Mouse (Mus musculus) kidney, postnatal 0 days (tissue): ENCODE measurements around the gene Nckap5. TPM values are rescaled to one million over a fixed set of nuclear protein-coding genes. Genes with fewer than 3 reads are reported as not detected.
"Not testable (repeated sequence)": the region's sequence is repeated elsewhere in the genome, so short reads cannot be mapped to it uniquely, and the experiment has no call there.

Experiments used
- ATAC-seq: fragments of 200-750 bp; cut with Nextera tagmentation; replicated peaks from 2 replicates; pipeline ENCODE4 v1.8.0; 2017; ENCODE audit warnings: low read depth, moderate number of reproducible peaks, moderate TSS enrichment, moderate library complexity; ENCODE audit not compliant: low FRiP score
- DNase-seq: peaks from one replicate; pipeline ENCODE4 v3.0.0-alpha.2; 2016; ENCODE audit warnings: low spot score
- H3K27ac ChIP-seq: fragments of 300-500 bp; sonication (generic); 2 replicates; pipeline ENCODE4 v1.5.1; 2014; ENCODE audit warnings: mild to moderate bottlenecking
- H3K27me3 ChIP-seq: fragments of 300-500 bp; sonication (generic); 2 replicates; pipeline ENCODE4 v1.6.1; 2014; ENCODE audit warnings: low read length, mixed read lengths; ENCODE audit not compliant: insufficient read depth
- H3K36me3 ChIP-seq: fragments of 300-500 bp; sonication (generic); 2 replicates; pipeline ENCODE4 v1.6.1; 2014; ENCODE audit warnings: low read length, mixed read lengths; ENCODE audit not compliant: insufficient read depth
- H3K4me1 ChIP-seq: fragments of 300-500 bp; sonication (generic); replicated peaks from 2 replicates; pipeline ENCODE4 v1.6.1; 2014; ENCODE audit warnings: antibody characterized with exemption, low read length, mixed read lengths; ENCODE audit not compliant: insufficient read depth
- H3K4me2 ChIP-seq: fragments of 300-500 bp; sonication (generic); 2 replicates; pipeline ENCODE4 v1.6.1; 2014; ENCODE audit warnings: mild to moderate bottlenecking, low read length, moderate library complexity, mixed read lengths
- H3K4me3 ChIP-seq: fragments of 300-500 bp; sonication (generic); replicated peaks from 2 replicates; pipeline ENCODE4 v1.5.1; 2014; ENCODE audit warnings: low read depth, low read length
- H3K9ac ChIP-seq: fragments of 300-500 bp; sonication (generic); 2 replicates; pipeline ENCODE4 v1.6.1; 2014; ENCODE audit warnings: low read depth, low read length
- H3K9me3 ChIP-seq: fragments of 300-500 bp; sonication (generic); replicated peaks from 2 replicates; pipeline ENCODE4 v1.6.1; 2016; ENCODE audit warnings: low read length, inconsistent platforms, mixed read lengths
- CTCF ChIP-seq: IDR thresholded peaks from 2 replicates; pipeline ENCODE4 v1.5.1; 2016; ENCODE audit warnings: antibody characterized with exemption, low read depth, mild to moderate bottlenecking, moderate library complexity
- WGBS: fragments of 180-500 bp; shearing (Covaris S2); extraction: QIAGEN DNeasy Blood & Tissue Kit; methylation state at CpG from one replicate; pipeline ENCODE4 v1.1.7; 2014; 5-methylcytosine and 5-hydroxymethylcytosine counted together
- polyA plus RNA-seq: library from polyadenylated mRNA; unstranded; fragments of >200 nt; fragmentation: Nextera tagmentation; extraction: Ambion mirVana; gene quantifications from 2 replicates; pipeline ENCODE4 v1.2.1, GENCODE M21; 2015

Gene Nckap5
- polyA plus RNA-seq, 1 experiment from 2014 or later = 4.0 TPM

DNA sequence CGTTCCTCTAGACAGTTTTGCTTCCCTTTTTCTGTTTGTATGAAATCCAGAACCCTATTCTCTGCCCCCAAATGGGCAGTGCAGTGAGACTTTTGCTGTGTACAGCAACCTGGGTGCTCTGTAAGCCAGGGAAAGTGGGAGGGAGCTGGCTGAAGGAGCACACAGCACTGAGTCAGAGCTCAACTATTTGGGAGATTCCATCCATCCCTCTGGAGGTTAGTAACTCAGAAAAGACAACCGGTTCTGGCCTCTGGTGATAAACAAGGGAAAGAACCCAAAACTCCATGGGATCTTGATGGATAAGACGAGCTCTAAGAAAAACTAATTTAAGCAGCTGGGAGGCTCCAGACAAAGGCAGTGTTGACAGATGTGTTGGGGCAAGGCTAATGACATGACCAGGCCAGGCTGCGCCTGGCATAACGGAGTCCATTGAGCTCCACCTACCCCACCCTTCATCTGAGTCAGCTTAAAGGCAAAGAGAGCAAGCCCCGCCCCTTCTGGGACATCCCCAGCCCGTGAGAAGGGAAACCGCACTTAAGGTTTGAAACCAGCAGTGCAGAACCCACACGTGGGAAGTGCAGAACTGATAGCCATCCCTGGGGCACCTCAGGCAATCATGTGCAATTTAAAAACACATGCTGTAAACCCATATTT lies 13.1 kb downstream of the Nckap5 start:
- Histone ChIP-seq H3K27ac (no peak overlapping the region), H3K27me3 (no peaks in the 10 kb centered on the region), H3K4me3 (no peak overlapping the region), H3K36me3 (no peaks in the 10 kb centered on the region), H3K9ac (no peak overlapping the region), H3K9me3 (no peaks in the 10 kb centered on the region), H3K4me1 (no peaks in the 10 kb centered on the region), H3K4me2 (no peak overlapping the region)
- WGBS = 27% methylated on average over 9 of the region's 9 CpGs
- no peak for TF ChIP-seq CTCF
- peak; percentile 37 for DNase-seq
- ATAC-seq = peak; percentile 59; the same call in 1 of the 2 replicates

DNA sequence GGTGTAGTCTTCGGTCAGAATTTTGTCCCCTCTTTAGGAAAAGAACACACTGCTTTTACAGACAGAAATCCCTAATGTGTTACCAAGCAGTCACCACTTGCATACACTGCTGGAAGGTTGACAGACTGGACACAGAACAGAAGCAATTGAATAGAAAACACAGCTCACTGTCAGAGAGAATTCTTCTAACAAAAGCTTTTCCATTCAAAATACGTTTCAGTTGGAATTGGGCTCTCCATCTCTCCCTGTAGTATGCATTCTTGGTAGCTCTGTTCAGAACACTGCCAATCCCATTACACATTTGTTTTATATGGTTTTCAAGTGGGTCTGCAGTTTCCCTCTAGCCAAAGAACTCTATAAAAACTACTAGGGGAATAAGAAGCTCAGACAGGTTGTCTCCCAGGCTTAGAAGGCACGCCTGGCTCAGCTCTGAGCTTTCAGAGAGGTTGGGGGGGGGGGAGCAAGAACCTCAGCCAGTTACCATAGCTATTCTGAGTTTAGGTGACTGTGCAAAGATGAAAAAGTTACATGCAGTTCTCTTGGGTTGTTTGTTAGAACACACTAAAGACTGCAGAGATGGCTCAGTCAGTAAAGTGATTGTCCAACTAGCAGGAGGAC lies 23.5 kb downstream of the Nckap5 start:
- Histone ChIP-seq H3K9ac (no peak overlapping the region), H3K27me3 (no peaks in the 10 kb centered on the region), H3K4me2 (no peak overlapping the region), H3K36me3 (no peaks in the 10 kb centered on the region), H3K4me3 (no peak overlapping the region), H3K27ac (no peak overlapping the region), H3K4me1 (no peaks in the 10 kb centered on the region), H3K9me3 (no peaks in the 10 kb centered on the region)
- no peak for ATAC-seq
- no peak for TF ChIP-seq CTCF
- WGBS = 70% methylated on average over 3 of the region's 3 CpGs
- DNase-seq = no peak

DNA sequence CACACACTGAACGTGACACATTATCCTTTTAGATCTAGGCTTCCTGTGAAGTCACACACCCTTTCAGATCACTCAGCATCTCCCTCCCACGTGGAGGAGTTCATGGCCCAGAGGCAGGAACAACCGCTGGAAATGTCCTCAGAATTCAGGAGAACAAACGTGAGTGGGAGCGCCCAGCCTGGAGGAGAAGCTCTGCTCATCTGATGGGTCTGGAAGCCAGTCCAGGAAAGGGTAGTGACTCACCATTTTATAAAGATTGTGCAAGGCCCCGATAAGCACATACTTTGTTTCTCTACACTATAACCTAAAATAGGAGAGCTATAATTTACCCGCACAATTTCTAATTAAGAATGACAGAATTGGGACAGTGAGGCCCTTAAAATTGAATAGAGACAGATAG lies 24.1 kb downstream of the Nckap5 start:
- H3K4me2 ChIP-seq = no peak overlapping the region
- no peak overlapping the region for H3K27ac ChIP-seq
- no peak overlapping the region for H3K9ac ChIP-seq
- TF ChIP-seq CTCF = no peak
- DNase-seq = no peak
- H3K36me3 ChIP-seq = no peaks in the 10 kb centered on the region
- no peak overlapping the region for H3K4me3 ChIP-seq
- H3K27me3 ChIP-seq = no peaks in the 10 kb centered on the region
- no peaks in the 10 kb centered on the region for H3K9me3 ChIP-seq
- ATAC-seq = no peak
- 48% methylated on average over 7 of the region's 7 CpGs for WGBS
- H3K4me1 ChIP-seq = no peaks in the 10 kb centered on the region

DNA sequence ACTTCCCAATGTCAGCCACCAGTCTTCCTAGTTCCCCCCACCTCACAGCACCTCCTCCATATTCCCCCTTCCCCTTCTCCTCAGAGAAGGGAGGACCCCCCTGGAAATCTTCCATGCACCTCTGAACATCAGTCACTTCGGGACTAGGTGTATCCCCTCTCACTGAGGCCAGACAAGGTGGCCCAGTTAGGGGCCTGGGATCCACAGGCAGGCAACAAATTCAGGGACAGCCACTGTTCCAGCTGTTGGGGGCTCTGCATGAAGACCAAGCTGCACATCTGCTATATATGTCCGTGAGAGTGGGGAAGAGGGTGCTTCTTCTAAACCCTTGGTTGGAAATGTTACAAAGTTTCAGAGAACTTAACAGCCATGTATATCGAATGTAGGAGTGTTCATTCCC lies 28.2 kb downstream of the Nckap5 start:
- ATAC-seq = no peak
- TF ChIP-seq CTCF = no peak
- WGBS = 74% methylated on average over 3 of the region's 3 CpGs
- no peak overlapping the region for H3K4me3 ChIP-seq
- DNase-seq = no peak
- no peaks in the 10 kb centered on the region for H3K9me3 ChIP-seq
- H3K36me3 ChIP-seq = no peaks in the 10 kb centered on the region
- H3K27ac ChIP-seq = no peak overlapping the region
- H3K9ac ChIP-seq = no peak overlapping the region
- H3K4me2 ChIP-seq = no peak overlapping the region
- no peaks in the 10 kb centered on the region for H3K4me1 ChIP-seq
- no peaks in the 10 kb centered on the region for H3K27me3 ChIP-seq

DNA sequence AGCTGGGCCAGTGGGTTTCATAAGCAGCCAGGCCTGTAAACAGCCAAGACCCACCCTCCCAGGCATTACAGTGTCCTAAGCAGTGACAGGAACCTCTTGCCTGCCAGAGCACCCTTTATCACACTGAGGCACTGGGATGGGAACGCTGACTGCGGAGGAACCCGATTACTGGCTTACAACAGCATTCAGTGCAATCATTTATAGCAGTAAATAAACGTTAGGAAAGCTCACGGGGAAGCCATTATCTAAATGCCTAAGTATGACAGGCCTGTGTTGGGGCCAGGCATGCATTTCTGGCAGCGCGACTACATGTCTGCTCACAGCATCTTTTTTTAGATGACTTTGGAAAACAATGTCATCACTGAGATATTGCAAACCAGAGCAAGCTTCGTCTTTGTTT lies 28.9 kb downstream of the Nckap5 start:
- Histone ChIP-seq H3K27ac (no peak overlapping the region), H3K9ac (no peak overlapping the region), H3K4me2 (no peak overlapping the region), H3K27me3 (no peaks in the 10 kb centered on the region), H3K9me3 (no peaks in the 10 kb centered on the region), H3K4me1 (no peaks in the 10 kb centered on the region), H3K4me3 (no peak overlapping the region), H3K36me3 (no peaks in the 10 kb centered on the region)
- WGBS = 51% methylated on average over 8 of the region's 8 CpGs
- no peak for TF ChIP-seq CTCF
- DNase-seq (peak; percentile 22), ATAC-seq (no peak)

DNA sequence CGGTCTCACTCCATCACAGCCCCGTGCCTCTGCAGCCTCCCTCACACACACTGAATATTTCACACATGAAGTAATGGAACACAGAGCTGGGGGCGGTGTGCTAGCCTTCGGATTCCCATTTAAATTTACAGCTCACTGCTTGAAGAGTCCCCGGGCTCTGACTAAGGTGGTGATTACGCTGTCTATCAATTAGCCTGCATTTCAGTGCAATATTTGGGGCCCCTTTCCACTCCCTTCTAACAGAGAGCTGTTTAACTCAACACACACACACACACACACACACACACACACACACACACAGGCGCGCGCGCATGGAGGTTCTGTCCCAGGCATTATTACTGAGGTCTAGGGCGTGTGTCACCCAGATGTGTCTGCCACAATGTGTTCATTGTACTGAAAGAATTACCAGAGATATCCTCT lies 31.2 kb downstream of the Nckap5 start:
- no peak overlapping the region for H3K27ac ChIP-seq

DNA sequence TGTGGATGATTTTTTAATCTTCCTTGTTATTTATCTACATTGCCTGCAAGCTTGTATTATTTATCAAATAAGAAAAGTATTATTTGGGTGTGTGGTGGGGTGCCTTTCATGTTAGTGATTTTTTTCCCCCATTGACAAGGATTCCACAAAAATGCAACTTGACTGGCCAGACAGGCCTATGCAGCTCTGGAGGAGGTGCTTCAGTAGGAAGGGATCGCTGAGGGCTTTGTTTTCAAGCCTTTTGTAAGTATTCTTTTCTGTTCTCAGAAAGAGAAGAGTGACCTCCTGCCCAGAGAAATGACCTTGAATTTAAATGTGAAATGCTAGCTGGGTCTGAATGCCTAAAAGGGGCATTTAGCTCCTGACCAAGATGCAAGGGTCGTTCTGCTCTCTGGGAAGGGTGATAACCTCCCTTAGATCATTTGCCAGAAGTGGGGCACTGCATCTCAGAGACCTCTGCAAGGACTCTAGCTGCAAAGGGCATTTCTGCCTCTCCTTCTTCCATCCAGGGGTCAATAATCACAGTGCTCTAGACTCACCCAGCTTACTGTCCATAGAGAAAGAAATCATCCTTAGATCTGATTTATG lies 50.2 kb downstream of the Nckap5 start:
- DNase-seq, H3K9me3 ChIP-seq, H3K9ac ChIP-seq, H3K4me2 ChIP-seq, H3K27ac ChIP-seq, H3K27me3 ChIP-seq, H3K4me3 ChIP-seq, H3K4me1 ChIP-seq, ATAC-seq, H3K36me3 ChIP-seq: not testable (repeated sequence)
- no CpG with 5 or more reads among the region's 2 CpGs for WGBS

More for the DNA sequence above, 31.2 kb downstream of the Nckap5 start:
- no peaks in the 10 kb centered on the region for H3K27me3 ChIP-seq
- H3K9ac ChIP-seq = no peak overlapping the region
- H3K4me1 ChIP-seq = no peaks in the 10 kb centered on the region
- WGBS = 54% methylated on average over 11 of the region's 11 CpGs
- no peaks in the 10 kb centered on the region for H3K9me3 ChIP-seq
- H3K4me2 ChIP-seq = no peak overlapping the region
- ATAC-seq (peak; percentile 69), DNase-seq (peak; percentile 76)
- no peaks in the 10 kb centered on the region for H3K36me3 ChIP-seq
- TF ChIP-seq CTCF = no peak
- no peak overlapping the region for H3K4me3 ChIP-seq

DNA sequence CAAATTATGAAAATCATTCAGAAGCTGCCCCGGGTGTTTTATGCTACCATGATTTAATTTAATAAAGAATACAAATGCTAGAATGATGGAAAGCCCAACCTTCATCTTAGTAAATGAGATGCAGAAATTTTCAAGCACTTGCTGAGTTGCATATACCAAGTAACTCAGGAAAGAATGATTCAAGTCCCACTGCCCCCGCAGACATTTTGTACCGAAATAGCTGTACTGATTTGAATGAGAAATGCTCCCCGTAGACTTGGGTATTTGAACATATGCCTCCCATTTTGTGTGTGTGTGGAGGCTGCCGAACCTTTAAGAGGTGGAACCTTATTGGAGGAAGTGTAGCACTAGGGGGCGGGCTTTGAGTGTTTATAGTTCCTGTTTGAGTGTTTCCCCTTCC lies 56.7 kb downstream of the Nckap5 start:
- H3K9ac ChIP-seq, DNase-seq, ATAC-seq, H3K4me2 ChIP-seq, H3K4me3 ChIP-seq, H3K4me1 ChIP-seq, H3K36me3 ChIP-seq, H3K27me3 ChIP-seq, H3K9me3 ChIP-seq, H3K27ac ChIP-seq: not testable (repeated sequence)
- no CpG with 5 or more reads among the region's 6 CpGs for WGBS
